Mouse (Mus musculus) duodenum, adult 2 months (tissue): ENCODE results near the gene Cldn17. TPM values are rescaled to one million over a fixed set of nuclear protein-coding genes. Genes with fewer than 3 reads are reported as not detected.

Experiments
- polyA plus RNA-seq: library from polyadenylated mRNA; depleted of rRNA; stranded (reverse); fragments of >200 nt; gene quantifications from 2 replicates; pipeline ENCODE4 v1.2.3, GENCODE M21; 2012; ENCODE audit warnings: low replicate concordance; rRNA removed

The Cldn17 gene
- polyA plus RNA-seq = not detected in 2 replicates

GRCm38 (mm10) chr16:88506878-88507277 is at the start of gene Cldn17:
Gene Cldn17, minus strand, starts transcription at chr16:88506978.

Other genes starting within 250 kb of the Cldn17 start
- gene Grik1, start 216.7 kb downstream of the Cldn17 start, polyA plus RNA-seq = 0.04 TPM in 1 of 2 replicates, not detected in the other
- gene Cldn8, start 56.2 kb upstream of the Cldn17 start, polyA plus RNA-seq = 0.58 TPM in 1 of 2 replicates, not detected in the other
- not detected in 2 replicates for gene Krtap24-1, start 105.3 kb upstream of the Cldn17 start, polyA plus RNA-seq
- gene 2310079G19Rik, start 120.7 kb upstream of the Cldn17 start, polyA plus RNA-seq = not detected in 2 replicates
- gene Krtap26-1, start 140.8 kb upstream of the Cldn17 start, polyA plus RNA-seq = not detected in 2 replicates
- not detected in 2 replicates for gene Krtap27-1, start 164.7 kb upstream of the Cldn17 start, polyA plus RNA-seq
- gene 2310061N02Rik, start 201.0 kb upstream of the Cldn17 start, polyA plus RNA-seq = not detected in 2 replicates
- gene Krtap13-1, start 221.9 kb upstream of the Cldn17 start, polyA plus RNA-seq = not detected in 2 replicates
- gene Krtap13, start 244.7 kb upstream of the Cldn17 start, polyA plus RNA-seq = not detected in 2 replicates